Mouse (Mus musculus): ENCODE data around the gene Irgm1. TPM values are rescaled to one million over a fixed set of nuclear protein-coding genes. Genes with fewer than 3 reads are reported as not detected.
"Not testable (repeated sequence)": the region's sequence is repeated elsewhere in the genome, so short reads cannot be mapped to it uniquely, and the experiment has no call there.

The Irgm1 gene
- polyA plus RNA-seq, 1 experiment: 11.4 TPM

DNA sequence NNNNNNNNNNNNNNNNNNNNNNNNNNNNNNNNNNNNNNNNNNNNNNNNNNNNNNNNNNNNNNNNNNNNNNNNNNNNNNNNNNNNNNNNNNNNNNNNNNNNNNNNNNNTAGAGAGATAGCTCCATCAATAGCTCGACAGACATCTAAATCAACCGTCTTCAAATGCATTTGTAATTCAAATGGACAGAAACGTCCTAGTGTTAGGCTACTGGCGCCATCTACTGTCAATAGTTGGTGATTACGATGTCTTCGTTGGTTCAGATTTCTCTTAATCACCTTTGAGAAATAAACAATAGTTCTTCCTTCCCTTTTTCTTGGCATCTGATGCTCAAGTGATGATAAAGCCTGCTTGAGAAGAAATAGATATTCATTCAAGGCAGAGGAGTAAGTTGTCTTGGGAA lies 12.5 kb downstream of the Irgm1 start:
- H3K4me3 ChIP-seq (ENCODE audit: insufficient read depth, low read length): no peak overlapping the region; the same call in 1 of the 2 replicates
- no peak overlapping the region for H3K27ac ChIP-seq (ENCODE audit: insufficient read depth, low read length)
- TF ChIP-seq POLR2A (IDR thresholded peaks at IDR 0.05; ENCODE audit: extremely low read depth, insufficient read depth, low read length) (no peak), CTCF (IDR thresholded peaks at IDR 0.05; ENCODE audit: extremely low read depth, insufficient read depth, low read length) (0 out of 2 replicates have a peak, but pooled peaks have one; percentile 32)
- H3K4me1 ChIP-seq (ENCODE audit: control insufficient read depth, insufficient read depth, low read length): peaks cover 1% of the 10 kb centered on the region; the same call in 1 of the 2 replicates

DNA sequence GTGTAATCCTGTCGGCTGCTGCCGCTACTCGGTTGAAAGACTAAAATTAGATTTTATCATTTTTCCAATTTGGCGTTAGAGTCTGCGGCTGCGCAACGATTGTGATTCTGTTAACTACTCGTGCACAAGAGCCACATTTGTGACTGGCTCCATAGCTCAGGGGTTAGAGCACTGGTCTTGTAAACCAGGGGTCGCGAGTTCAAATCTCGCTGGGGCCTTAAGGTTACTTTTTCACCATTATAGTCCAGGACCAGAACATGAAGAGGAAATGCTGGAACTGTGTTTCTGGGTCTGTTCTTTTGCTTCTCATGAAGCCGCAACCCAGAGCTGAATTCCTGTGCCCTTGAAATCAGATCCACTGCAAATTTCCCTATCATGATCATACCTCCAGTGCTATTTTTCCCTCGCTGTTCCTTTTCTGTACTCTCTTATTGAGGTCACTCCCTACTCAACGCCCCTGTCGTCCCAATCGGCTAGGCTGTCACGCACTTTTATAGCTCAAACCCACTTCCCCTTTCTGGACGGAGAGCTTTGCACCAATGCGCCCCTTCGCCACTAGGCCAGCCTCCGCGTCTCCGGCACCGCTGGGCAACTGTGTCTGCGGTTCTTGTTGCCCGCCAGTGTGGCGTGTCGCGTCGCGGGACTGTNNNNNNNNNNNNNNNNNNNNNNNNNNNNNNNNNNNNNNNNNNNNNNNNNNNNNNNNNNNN lies 17.9 kb downstream of the Irgm1 start:
- peak overlapping the region; percentile 91 for H3K4me3 ChIP-seq (ENCODE audit: insufficient read depth, low read length)
- TF ChIP-seq CTCF (IDR thresholded peaks at IDR 0.05; ENCODE audit: extremely low read depth, insufficient read depth, low read length): no peak
- TF ChIP-seq POLR2A (IDR thresholded peaks at IDR 0.05; ENCODE audit: extremely low read depth, insufficient read depth, low read length): no peak
- no peak overlapping the region for H3K27ac ChIP-seq (ENCODE audit: insufficient read depth, low read length)

DNA sequence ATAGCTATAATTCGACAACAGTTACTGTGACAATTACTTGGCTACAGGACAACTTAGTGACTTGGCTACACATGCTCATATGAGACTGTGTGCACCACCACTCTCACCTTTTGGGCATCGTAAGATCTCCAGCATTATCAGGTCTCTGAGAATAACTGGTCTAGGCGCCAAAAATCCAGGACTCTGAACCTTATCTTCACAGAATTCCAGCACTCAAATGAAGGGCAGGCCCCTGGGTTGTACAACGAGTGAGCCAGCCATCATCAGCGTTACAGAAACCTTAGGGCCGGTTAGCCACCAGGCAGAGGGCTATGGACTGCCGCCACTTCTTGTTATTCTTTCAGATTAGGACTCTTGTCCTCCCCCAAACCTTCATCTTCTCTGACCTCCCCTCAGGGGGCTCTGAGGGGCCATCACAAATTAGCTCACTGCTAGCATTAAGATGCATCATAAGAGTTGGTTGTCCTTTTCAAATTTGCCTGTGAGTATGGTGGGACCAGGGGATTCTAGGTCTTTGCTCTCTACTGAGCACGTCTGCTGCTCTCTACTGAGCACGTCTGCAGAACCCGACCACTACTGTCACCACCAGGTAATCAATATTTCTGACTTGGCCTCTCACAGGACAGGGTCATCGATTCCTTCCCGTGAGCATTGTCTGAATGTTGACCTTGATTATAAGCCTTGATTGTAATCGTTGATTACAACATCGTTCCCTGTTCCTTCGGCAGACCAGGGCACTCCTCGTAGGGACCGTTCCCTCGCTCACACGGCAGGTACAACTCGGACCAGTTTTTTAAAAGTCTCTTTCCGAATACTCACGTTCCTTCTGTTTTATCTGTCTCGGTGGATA lies 18.6 kb downstream of the Irgm1 start:
- H3K4me1 ChIP-seq (ENCODE audit: control insufficient read depth, insufficient read depth, low read length): peaks cover 4% of the 10 kb centered on the region
- H3K4me3 ChIP-seq (ENCODE audit: insufficient read depth, low read length): peak overlapping the region; percentile 91
- TF ChIP-seq CTCF (IDR thresholded peaks at IDR 0.05; ENCODE audit: extremely low read depth, insufficient read depth, low read length): no peak
- TF ChIP-seq POLR2A (IDR thresholded peaks at IDR 0.05; ENCODE audit: extremely low read depth, insufficient read depth, low read length): no peak
- H3K27ac ChIP-seq (ENCODE audit: insufficient read depth, low read length): no peak overlapping the region

More for the DNA sequence above, 17.9 kb downstream of the Irgm1 start:
- peaks cover 4% of the 10 kb centered on the region for H3K4me1 ChIP-seq (ENCODE audit: control insufficient read depth, insufficient read depth, low read length)

DNA sequence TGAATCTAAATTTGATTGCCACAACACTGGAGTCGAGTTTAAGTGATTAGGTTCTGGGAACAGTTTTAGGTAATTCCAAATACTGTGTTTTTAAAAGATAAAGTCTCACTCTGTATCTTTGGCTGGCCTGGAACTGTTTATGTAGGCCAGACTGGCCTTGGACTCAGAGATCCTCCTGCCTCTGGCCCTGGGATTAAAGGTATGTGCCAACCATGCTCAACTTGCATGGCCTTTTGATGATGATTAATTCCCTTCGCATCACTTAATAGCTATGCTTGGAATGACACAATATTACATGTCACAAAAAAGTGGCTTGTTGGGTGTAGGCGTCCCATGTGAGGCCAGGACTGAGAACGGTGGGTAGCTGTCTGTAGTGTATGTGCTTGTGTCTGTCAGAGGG lies 19.3 kb downstream of the Irgm1 start:
- peaks cover 4% of the 10 kb centered on the region for H3K4me1 ChIP-seq (ENCODE audit: control insufficient read depth, insufficient read depth, low read length)
- H3K27ac ChIP-seq (ENCODE audit: insufficient read depth, low read length): no peak overlapping the region
- TF ChIP-seq CTCF (IDR thresholded peaks at IDR 0.05; ENCODE audit: extremely low read depth, insufficient read depth, low read length): no peak
- no peak for TF ChIP-seq POLR2A (IDR thresholded peaks at IDR 0.05; ENCODE audit: extremely low read depth, insufficient read depth, low read length)
- no peak overlapping the region for H3K4me3 ChIP-seq (ENCODE audit: insufficient read depth, low read length)

DNA sequence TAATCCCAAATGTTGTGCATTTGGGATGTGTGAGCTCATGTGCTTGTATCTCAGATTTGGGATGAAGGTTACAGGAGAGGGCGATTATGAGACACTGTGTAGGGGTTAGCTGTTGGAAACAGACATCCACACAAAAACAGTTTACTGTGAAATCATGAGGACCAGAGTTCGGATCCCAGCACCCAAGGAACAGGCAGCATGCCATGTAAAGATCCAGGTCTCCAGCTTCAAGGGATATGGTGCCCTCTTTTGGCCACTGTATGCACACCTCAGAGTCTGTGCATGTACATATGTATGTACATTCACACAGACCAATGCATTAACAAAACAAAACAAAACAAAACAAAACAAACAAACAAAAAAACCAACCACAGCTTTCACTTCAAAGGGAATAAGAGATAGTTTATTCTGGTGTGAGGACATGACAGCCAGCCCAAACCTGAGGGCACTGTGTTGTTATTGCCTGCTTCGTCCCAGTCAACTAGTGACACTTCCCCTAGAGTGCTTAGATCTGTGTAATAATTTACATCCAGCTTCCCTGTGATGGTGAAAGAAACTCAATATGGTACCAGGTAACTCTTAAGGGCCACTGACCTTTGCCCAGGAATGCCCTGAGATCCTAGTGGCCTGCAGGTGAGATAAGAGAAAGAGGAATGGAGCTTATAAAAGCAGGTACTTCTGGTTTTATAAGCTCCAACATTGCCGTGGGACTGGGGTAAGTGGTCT lies 20.1 kb downstream of the Irgm1 start:
- no peak overlapping the region for H3K4me3 ChIP-seq (ENCODE audit: insufficient read depth, low read length)
- peaks cover 4% of the 10 kb centered on the region for H3K4me1 ChIP-seq (ENCODE audit: control insufficient read depth, insufficient read depth, low read length)
- TF ChIP-seq POLR2A (IDR thresholded peaks at IDR 0.05; ENCODE audit: extremely low read depth, insufficient read depth, low read length): no peak
- no peak for TF ChIP-seq CTCF (IDR thresholded peaks at IDR 0.05; ENCODE audit: extremely low read depth, insufficient read depth, low read length)
- no peak overlapping the region for H3K27ac ChIP-seq (ENCODE audit: insufficient read depth, low read length)

DNA sequence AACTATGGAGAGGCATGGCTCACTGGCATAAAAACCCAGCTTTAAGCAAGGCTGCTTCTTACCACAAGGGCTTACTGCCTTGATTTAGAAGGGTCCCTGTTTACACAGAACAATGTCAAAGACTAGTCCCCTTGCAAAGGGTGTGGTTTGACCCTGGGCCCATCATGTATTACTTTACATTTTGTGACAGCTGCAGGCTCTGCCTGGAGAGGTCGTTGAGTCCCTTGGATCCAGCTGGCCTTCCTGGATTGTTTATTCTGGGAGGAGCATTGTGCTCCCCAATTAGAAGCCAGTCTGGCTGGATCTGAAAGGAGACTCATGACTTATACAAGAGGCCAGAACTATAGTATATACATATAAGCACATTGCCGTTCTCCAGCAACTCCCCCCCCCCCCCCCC lies 21.2 kb downstream of the Irgm1 start:
- Histone ChIP-seq H3K4me1 (ENCODE audit: control insufficient read depth, insufficient read depth, low read length) (peaks cover 4% of the 10 kb centered on the region), H3K4me3 (ENCODE audit: insufficient read depth, low read length) (no peak overlapping the region), H3K27ac (ENCODE audit: insufficient read depth, low read length) (no peak overlapping the region)
- TF ChIP-seq POLR2A (IDR thresholded peaks at IDR 0.05; ENCODE audit: extremely low read depth, insufficient read depth, low read length) (no peak), CTCF (IDR thresholded peaks at IDR 0.05; ENCODE audit: extremely low read depth, insufficient read depth, low read length) (no peak)

DNA sequence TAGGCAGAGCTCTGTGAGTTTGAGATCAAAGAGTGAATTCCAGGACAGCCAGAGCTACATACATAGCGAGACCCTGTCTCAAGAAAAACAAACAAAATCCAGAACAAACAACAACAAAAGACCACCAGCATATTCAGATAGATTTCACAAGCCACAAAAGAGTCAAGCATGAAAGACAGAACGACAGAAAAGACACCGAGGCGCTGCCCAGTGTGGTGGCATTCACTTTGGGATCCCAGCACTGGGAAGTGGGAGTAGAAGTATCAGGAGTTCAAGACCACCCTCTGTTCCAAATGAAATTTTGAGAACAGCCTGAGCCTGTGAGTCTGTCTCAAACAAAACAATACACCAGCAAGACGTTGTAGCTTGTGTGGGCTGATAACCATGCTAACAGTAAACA lies 24.6 kb downstream of the Irgm1 start:
- no peak overlapping the region for H3K4me3 ChIP-seq (ENCODE audit: insufficient read depth, low read length)
- H3K4me1 ChIP-seq (ENCODE audit: control insufficient read depth, insufficient read depth, low read length): no peaks in the 10 kb centered on the region
- H3K27ac ChIP-seq (ENCODE audit: insufficient read depth, low read length): no peak overlapping the region
- TF ChIP-seq CTCF (IDR thresholded peaks at IDR 0.05; ENCODE audit: extremely low read depth, insufficient read depth, low read length) (no peak), POLR2A (IDR thresholded peaks at IDR 0.05; ENCODE audit: extremely low read depth, insufficient read depth, low read length) (no peak)

DNA sequence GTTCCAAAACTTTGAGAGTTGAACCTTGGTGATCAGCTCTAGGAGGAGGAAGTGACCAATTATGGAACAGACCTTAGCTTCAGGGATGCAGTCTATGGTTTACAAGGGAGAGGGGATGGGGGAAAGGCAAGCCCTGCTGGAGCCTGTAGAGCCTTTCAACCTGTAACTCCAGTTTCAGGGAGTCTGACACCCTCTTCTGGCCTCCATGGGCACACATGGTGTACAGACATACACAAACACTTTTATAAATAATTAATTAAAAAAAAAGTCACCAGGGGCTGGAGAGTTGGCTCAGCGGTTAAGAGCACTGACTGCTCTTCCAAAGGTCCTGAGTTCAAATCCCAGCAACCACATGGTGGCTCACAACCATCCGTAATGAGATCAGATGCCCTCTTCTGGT lies 25.1 kb downstream of the Irgm1 start:
- not testable (repeated sequence) for H3K27ac ChIP-seq (ENCODE audit: insufficient read depth, low read length); H3K4me1 ChIP-seq (ENCODE audit: control insufficient read depth, insufficient read depth, low read length); H3K4me3 ChIP-seq (ENCODE audit: insufficient read depth, low read length)

DNA sequence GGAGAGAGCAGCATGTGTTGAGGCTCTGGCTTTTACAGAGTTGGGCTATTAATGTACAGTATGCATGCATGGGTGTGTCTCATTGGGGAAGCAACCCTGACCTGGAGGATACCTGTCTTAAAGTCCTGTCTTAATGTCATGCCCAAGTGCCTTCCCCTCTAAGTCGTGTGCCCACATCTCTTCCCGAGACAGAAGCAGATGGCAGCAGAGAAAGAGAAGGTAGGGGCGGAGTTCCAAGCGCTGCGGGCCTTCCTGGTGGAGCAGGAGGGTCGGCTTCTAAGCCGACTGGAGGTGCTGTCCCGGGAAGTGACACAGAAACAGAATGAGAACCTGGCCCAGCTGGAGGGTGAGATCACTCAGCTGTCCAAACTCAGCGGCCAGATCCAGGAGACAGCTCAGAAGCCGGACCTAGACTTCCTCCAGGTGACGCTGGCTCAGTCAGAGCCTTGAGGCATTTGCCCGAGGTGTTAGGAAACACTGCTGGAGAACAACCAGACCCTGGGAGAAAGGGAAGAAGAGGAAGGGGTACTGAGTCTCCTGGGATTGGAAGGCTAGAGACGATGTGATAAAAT lies 26.2 kb downstream of the Irgm1 start:
- Histone ChIP-seq H3K4me3 (ENCODE audit: insufficient read depth, low read length) (no peak overlapping the region), H3K27ac (ENCODE audit: insufficient read depth, low read length) (no peak overlapping the region), H3K4me1 (ENCODE audit: control insufficient read depth, insufficient read depth, low read length) (no peaks in the 10 kb centered on the region)
- TF ChIP-seq POLR2A (IDR thresholded peaks at IDR 0.05; ENCODE audit: extremely low read depth, insufficient read depth, low read length) (no peak), CTCF (IDR thresholded peaks at IDR 0.05; ENCODE audit: extremely low read depth, insufficient read depth, low read length) (no peak)

All from cortical plate, adult 2 months (tissue).